Mouse (Mus musculus): ENCODE data around the gene Plxdc1. TPM values are rescaled to one million over a fixed set of nuclear protein-coding genes. Genes with fewer than 3 reads are reported as not detected.
"Not testable (repeated sequence)": the region's sequence is repeated elsewhere in the genome, so short reads cannot be mapped to it uniquely, and the experiment has no call there.

Gene Plxdc1
- polyA plus RNA-seq, 1 experiment from 2014 or later: 0.38 TPM

- 86% methylated on average over 6 of the region's 6 CpGs for WGBS
- Histone ChIP-seq H3K36me3 (ENCODE audit: control insufficient read depth, insufficient read depth, low read length) (no peaks in the 10 kb centered on the region), H3K4me1 (ENCODE audit: control insufficient read depth, insufficient read depth, low read length) (no peaks in the 10 kb centered on the region), H3K4me3 (ENCODE audit: low read depth, low read length) (no peak overlapping the region), H3K9me3 (ENCODE audit: control insufficient read depth, low read depth, low read length) (no peaks in the 10 kb centered on the region), H3K9ac (replicated peaks; ENCODE audit: low read depth, low read length) (no peak overlapping the region), H3K27ac (ENCODE audit: low read length) (no peak overlapping the region), H3K27me3 (ENCODE audit: control insufficient read depth, insufficient read depth, low read length) (no peaks in the 10 kb centered on the region), H3K4me2 (replicated peaks; ENCODE audit: low read depth, low read length) (no peak overlapping the region)
- no peak for ATAC-seq (ENCODE audit: insufficient number of reproducible peaks, insufficient read depth, low FRiP score, low read depth)
Measured at GRCm38 (mm10) chr11:97953939-97954275, 32.3 kb downstream of the Plxdc1 start.

- Histone ChIP-seq H3K4me2 (replicated peaks; ENCODE audit: low read depth, low read length) (no peak overlapping the region), H3K4me1 (ENCODE audit: control insufficient read depth, insufficient read depth, low read length) (no peaks in the 10 kb centered on the region), H3K9ac (replicated peaks; ENCODE audit: low read depth, low read length) (no peak overlapping the region), H3K27me3 (ENCODE audit: control insufficient read depth, insufficient read depth, low read length) (no peaks in the 10 kb centered on the region), H3K4me3 (ENCODE audit: low read depth, low read length) (no peak overlapping the region), H3K9me3 (ENCODE audit: control insufficient read depth, low read depth, low read length) (no peaks in the 10 kb centered on the region), H3K27ac (ENCODE audit: low read length) (no peak overlapping the region), H3K36me3 (ENCODE audit: control insufficient read depth, insufficient read depth, low read length) (no peaks in the 10 kb centered on the region)
- WGBS: 84% methylated on average over 16 of the region's 16 CpGs
- no peak for ATAC-seq (ENCODE audit: insufficient number of reproducible peaks, insufficient read depth, low FRiP score, low read depth)
Measured at GRCm38 (mm10) chr11:97953179-97953938, 32.9 kb downstream of the Plxdc1 start.

- Histone ChIP-seq H3K27me3 (ENCODE audit: control insufficient read depth, insufficient read depth, low read length) (no peaks in the 10 kb centered on the region), H3K9ac (replicated peaks; ENCODE audit: low read depth, low read length) (no peak overlapping the region), H3K4me2 (replicated peaks; ENCODE audit: low read depth, low read length) (no peak overlapping the region), H3K4me3 (ENCODE audit: low read depth, low read length) (no peak overlapping the region), H3K27ac (ENCODE audit: low read length) (no peak overlapping the region), H3K9me3 (ENCODE audit: control insufficient read depth, low read depth, low read length) (no peaks in the 10 kb centered on the region), H3K4me1 (ENCODE audit: control insufficient read depth, insufficient read depth, low read length) (no peaks in the 10 kb centered on the region), H3K36me3 (ENCODE audit: control insufficient read depth, insufficient read depth, low read length) (no peaks in the 10 kb centered on the region)
- WGBS: 73% methylated on average over 1 of the region's 1 CpGs
- ATAC-seq (ENCODE audit: insufficient number of reproducible peaks, insufficient read depth, low FRiP score, low read depth): no peak
Measured at GRCm38 (mm10) chr11:97952367-97953006, 33.8 kb downstream of the Plxdc1 start.

- H3K27ac ChIP-seq (ENCODE audit: low read length): no peak overlapping the region
- WGBS: 57% methylated on average over 20 of the region's 20 CpGs
- no peak overlapping the region for H3K4me3 ChIP-seq (ENCODE audit: low read depth, low read length)
- no peak overlapping the region for H3K4me2 ChIP-seq (replicated peaks; ENCODE audit: low read depth, low read length)
- H3K9me3 ChIP-seq (ENCODE audit: control insufficient read depth, low read depth, low read length): no peaks in the 10 kb centered on the region
- no peaks in the 10 kb centered on the region for H3K4me1 ChIP-seq (ENCODE audit: control insufficient read depth, insufficient read depth, low read length)
- ATAC-seq (ENCODE audit: insufficient number of reproducible peaks, insufficient read depth, low FRiP score, low read depth): no peak
- H3K9ac ChIP-seq (replicated peaks; ENCODE audit: low read depth, low read length): no peak overlapping the region
- H3K27me3 ChIP-seq (ENCODE audit: control insufficient read depth, insufficient read depth, low read length): no peaks in the 10 kb centered on the region
- H3K36me3 ChIP-seq (ENCODE audit: control insufficient read depth, insufficient read depth, low read length): no peaks in the 10 kb centered on the region
Measured at GRCm38 (mm10) chr11:97949703-97950475, 36.4 kb downstream of the Plxdc1 start.

GRCm38 (mm10) chr11:97947426-97947825, 38.8 kb downstream of the Plxdc1 start:
- H3K27ac ChIP-seq (ENCODE audit: low read length): no peak overlapping the region
- no peaks in the 10 kb centered on the region for H3K4me1 ChIP-seq (ENCODE audit: control insufficient read depth, insufficient read depth, low read length)
- H3K9me3 ChIP-seq (ENCODE audit: control insufficient read depth, low read depth, low read length): no peaks in the 10 kb centered on the region
- no peak overlapping the region for H3K4me3 ChIP-seq (ENCODE audit: low read depth, low read length)
- 14% methylated on average over 7 of the region's 7 CpGs for WGBS
- no peaks in the 10 kb centered on the region for H3K36me3 ChIP-seq (ENCODE audit: control insufficient read depth, insufficient read depth, low read length)
- H3K4me2 ChIP-seq (replicated peaks; ENCODE audit: low read depth, low read length): no peak overlapping the region
- no peak overlapping the region for H3K9ac ChIP-seq (replicated peaks; ENCODE audit: low read depth, low read length)
- no peaks in the 10 kb centered on the region for H3K27me3 ChIP-seq (ENCODE audit: control insufficient read depth, insufficient read depth, low read length)
- no peak for ATAC-seq (ENCODE audit: insufficient number of reproducible peaks, insufficient read depth, low FRiP score, low read depth)

- H3K27me3 ChIP-seq (ENCODE audit: control insufficient read depth, insufficient read depth, low read length); H3K27ac ChIP-seq (ENCODE audit: low read length); H3K4me2 ChIP-seq (replicated peaks; ENCODE audit: low read depth, low read length); H3K4me3 ChIP-seq (ENCODE audit: low read depth, low read length); H3K4me1 ChIP-seq (ENCODE audit: control insufficient read depth, insufficient read depth, low read length); H3K9ac ChIP-seq (replicated peaks; ENCODE audit: low read depth, low read length); ATAC-seq (ENCODE audit: insufficient number of reproducible peaks, insufficient read depth, low FRiP score, low read depth); H3K9me3 ChIP-seq (ENCODE audit: control insufficient read depth, low read depth, low read length); H3K36me3 ChIP-seq (ENCODE audit: control insufficient read depth, insufficient read depth, low read length): not testable (repeated sequence)
- WGBS: 89% methylated on average over 7 of the region's 7 CpGs
Measured at GRCm38 (mm10) chr11:97945738-97946289, 40.4 kb downstream of the Plxdc1 start.

- Histone ChIP-seq H3K27me3 (ENCODE audit: control insufficient read depth, insufficient read depth, low read length) (no peaks in the 10 kb centered on the region), H3K9ac (replicated peaks; ENCODE audit: low read depth, low read length) (no peak overlapping the region), H3K27ac (ENCODE audit: low read length) (no peak overlapping the region), H3K9me3 (ENCODE audit: control insufficient read depth, low read depth, low read length) (no peaks in the 10 kb centered on the region), H3K4me3 (ENCODE audit: low read depth, low read length) (no peak overlapping the region), H3K36me3 (ENCODE audit: control insufficient read depth, insufficient read depth, low read length) (no peaks in the 10 kb centered on the region), H3K4me2 (replicated peaks; ENCODE audit: low read depth, low read length) (no peak overlapping the region), H3K4me1 (ENCODE audit: control insufficient read depth, insufficient read depth, low read length) (no peaks in the 10 kb centered on the region)
- no peak for ATAC-seq (ENCODE audit: insufficient number of reproducible peaks, insufficient read depth, low FRiP score, low read depth)
- 82% methylated on average over 10 of the region's 10 CpGs for WGBS
Measured at GRCm38 (mm10) chr11:97945031-97945430, 41.2 kb downstream of the Plxdc1 start.

- Histone ChIP-seq H3K27me3 (ENCODE audit: control insufficient read depth, insufficient read depth, low read length) (no peaks in the 10 kb centered on the region), H3K4me2 (replicated peaks; ENCODE audit: low read depth, low read length) (no peak overlapping the region), H3K36me3 (ENCODE audit: control insufficient read depth, insufficient read depth, low read length) (no peaks in the 10 kb centered on the region), H3K9ac (replicated peaks; ENCODE audit: low read depth, low read length) (no peak overlapping the region), H3K4me3 (ENCODE audit: low read depth, low read length) (no peak overlapping the region), H3K9me3 (ENCODE audit: control insufficient read depth, low read depth, low read length) (no peaks in the 10 kb centered on the region), H3K4me1 (ENCODE audit: control insufficient read depth, insufficient read depth, low read length) (no peaks in the 10 kb centered on the region), H3K27ac (ENCODE audit: low read length) (no peak overlapping the region)
- ATAC-seq (ENCODE audit: insufficient number of reproducible peaks, insufficient read depth, low FRiP score, low read depth): no peak
- WGBS: 84% methylated on average over 5 of the region's 5 CpGs
Measured at GRCm38 (mm10) chr11:97943256-97943655, 43.0 kb downstream of the Plxdc1 start.
